Mouse (Mus musculus): ENCODE measurements at regions not wholly inside any gene's neighbourhood (a gene's known extent, or its start where the extent isn't known, plus 50 kb on each side); places are given as distances from the start of the nearest gene placed in this dataset.

DNA sequence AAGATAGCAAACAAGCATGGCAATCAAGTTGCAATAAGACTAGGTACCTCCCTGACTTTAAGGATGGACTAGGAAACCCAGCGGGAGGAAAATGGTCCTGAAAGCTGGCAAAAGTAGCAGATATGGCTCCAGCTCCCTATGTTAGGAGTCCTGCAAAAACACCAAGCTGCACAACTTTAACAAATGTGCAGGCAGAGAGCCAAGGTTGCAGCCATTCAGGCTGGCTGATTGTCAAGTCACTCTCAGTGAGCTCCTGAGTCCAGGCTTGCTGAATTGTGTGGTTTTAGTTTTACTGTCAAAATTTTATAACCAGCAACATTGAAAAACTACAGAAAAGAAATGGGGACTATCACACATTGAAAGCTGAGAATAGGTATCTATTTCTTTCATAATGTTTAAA lies 1122.8 kb upstream of the Slc10a2 start:
- Histone ChIP-seq H3K4me3 (replicated peaks; ENCODE audit: low read length) (no peak overlapping the region), H3K9ac (ENCODE audit: low read length) (no peak overlapping the region), H3K4me1 (ENCODE audit: control insufficient read depth, insufficient read depth, low read length) (no peaks in the 10 kb centered on the region; the same call in 1 of the 2 replicates), H3K36me3 (ENCODE audit: control insufficient read depth, insufficient read depth, low read length) (no peaks in the 10 kb centered on the region), H3K9me3 (replicated peaks; ENCODE audit: control insufficient read depth, low read length) (no peaks in the 10 kb centered on the region), H3K27me3 (ENCODE audit: control insufficient read depth, insufficient read depth, low read length) (no peaks in the 10 kb centered on the region), H3K27ac (ENCODE audit: low read length) (no peak overlapping the region), H3K4me2 (ENCODE audit: low read depth, low read length) (no peak overlapping the region)
- WGBS, result 48% methylated on average over 1 of the region's 1 CpGs
- ATAC-seq (ENCODE audit: insufficient read depth, low FRiP score), result no peak

DNA sequence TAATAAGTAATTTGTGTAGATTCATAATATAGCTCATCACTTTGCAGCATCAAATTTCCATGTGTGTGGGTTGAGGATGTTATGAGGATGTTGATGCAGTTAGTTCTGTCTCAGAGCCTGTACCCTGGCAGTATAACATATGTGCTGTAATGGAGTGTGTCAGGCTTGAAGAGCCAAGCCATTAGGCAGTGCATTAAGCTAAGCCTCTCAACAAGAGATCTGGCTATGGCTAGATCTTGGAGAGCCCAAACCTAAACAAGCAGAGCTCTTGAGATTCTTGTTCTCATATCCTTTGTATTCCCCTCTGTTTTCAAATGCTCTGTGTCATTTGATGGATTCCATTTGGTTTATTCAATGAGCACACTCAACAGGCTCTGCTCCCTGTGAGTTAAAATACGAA lies 1120.0 kb upstream of the Slc10a2 start:
- no peak overlapping the region for H3K4me3 ChIP-seq (replicated peaks; ENCODE audit: low read length)
- H3K4me1 ChIP-seq (ENCODE audit: control insufficient read depth, insufficient read depth, low read length), result no peaks in the 10 kb centered on the region; the same call in 1 of the 2 replicates
- no peak overlapping the region for H3K27ac ChIP-seq (ENCODE audit: low read length)
- WGBS, result 56% methylated on average over 1 of the region's 1 CpGs
- H3K9ac ChIP-seq (ENCODE audit: low read length), result no peak overlapping the region
- no peaks in the 10 kb centered on the region for H3K27me3 ChIP-seq (ENCODE audit: control insufficient read depth, insufficient read depth, low read length)
- H3K36me3 ChIP-seq (ENCODE audit: control insufficient read depth, insufficient read depth, low read length), result no peaks in the 10 kb centered on the region
- H3K9me3 ChIP-seq (replicated peaks; ENCODE audit: control insufficient read depth, low read length), result no peaks in the 10 kb centered on the region
- peak; percentile 88 for ATAC-seq (ENCODE audit: insufficient read depth, low FRiP score)
- H3K4me2 ChIP-seq (ENCODE audit: low read depth, low read length), result no peak overlapping the region

DNA sequence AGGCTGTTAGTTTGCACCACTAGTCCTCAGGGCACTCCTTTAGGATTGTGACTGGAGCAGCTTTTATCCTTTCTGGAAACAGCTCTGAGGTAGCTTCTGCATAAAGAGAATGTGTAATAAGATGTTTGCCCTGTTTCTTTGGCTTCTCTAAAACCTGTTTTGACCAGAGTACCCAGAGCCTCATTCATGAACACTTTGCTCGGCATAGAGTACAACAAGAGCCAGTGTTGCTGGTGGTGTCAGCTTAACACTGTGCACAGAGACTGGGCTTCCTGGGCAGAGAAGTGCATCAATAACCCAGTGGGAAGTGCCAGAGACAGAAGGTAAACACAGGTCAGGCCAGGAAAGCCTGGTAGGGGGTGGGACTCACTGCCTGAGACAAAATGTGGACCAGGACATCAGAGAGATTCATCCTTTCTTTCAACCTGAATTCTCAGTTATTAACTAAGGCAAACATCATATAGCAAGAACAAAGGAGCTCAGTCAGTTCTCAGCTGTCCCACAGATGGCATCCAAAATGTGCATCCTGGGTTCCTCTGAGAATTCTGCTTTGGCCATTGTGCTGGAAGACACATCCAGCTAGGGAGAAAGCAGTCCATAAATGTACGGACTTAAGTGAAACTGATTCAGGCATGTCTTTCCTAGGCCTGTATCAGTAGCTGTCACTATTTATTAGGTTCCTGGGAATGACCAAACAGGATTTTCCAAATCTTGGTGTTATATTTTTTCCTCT lies 1102.6 kb upstream of the Slc10a2 start:
- Histone ChIP-seq H3K4me3 (replicated peaks; ENCODE audit: low read length) (no peak overlapping the region), H3K36me3 (ENCODE audit: control insufficient read depth, insufficient read depth, low read length) (no peaks in the 10 kb centered on the region), H3K27me3 (ENCODE audit: control insufficient read depth, insufficient read depth, low read length) (no peaks in the 10 kb centered on the region), H3K4me1 (ENCODE audit: control insufficient read depth, insufficient read depth, low read length) (no peaks in the 10 kb centered on the region), H3K9ac (ENCODE audit: low read length) (no peak overlapping the region), H3K27ac (ENCODE audit: low read length) (no peak overlapping the region), H3K9me3 (replicated peaks; ENCODE audit: control insufficient read depth, low read length) (no peaks in the 10 kb centered on the region), H3K4me2 (ENCODE audit: low read depth, low read length) (no peak overlapping the region)
- ATAC-seq (ENCODE audit: insufficient read depth, low FRiP score), result no peak
- WGBS, result 49% methylated on average over 2 of the region's 2 CpGs

DNA sequence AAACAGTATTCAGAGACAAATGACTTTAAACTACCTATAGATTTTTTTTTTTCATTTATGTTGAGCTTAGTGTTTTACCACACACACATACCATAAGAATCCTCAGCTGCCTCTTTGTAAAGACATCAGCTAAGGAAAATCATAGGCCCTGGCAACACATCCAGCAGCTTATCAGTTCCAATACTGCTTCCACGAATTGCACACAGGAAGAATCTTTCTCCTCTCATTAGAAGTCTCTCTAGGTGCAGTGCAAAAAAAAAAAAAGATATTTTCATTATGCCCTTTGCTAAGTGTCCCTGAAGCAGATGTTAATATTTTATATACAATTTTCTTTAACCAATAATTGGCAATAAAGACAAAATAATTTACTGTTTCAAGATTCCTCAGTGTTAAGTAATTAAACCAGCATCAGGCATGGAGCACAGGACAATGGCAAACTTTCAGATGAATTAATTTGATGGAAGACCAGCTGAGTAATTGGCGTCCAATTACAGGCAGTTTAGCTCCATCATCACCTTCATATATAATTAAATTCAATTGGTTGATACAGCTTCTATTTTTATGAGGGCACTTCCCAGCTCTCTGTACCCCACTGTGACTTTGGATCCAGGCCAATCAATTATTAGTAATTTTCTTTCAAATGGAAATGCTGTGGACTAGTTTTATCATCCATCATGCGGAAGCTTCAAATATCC lies 1099.0 kb upstream of the Slc10a2 start:
- Histone ChIP-seq H3K4me1 (ENCODE audit: control insufficient read depth, insufficient read depth, low read length) (no peaks in the 10 kb centered on the region), H3K27ac (ENCODE audit: low read length) (no peak overlapping the region), H3K9me3 (replicated peaks; ENCODE audit: control insufficient read depth, low read length) (no peaks in the 10 kb centered on the region), H3K36me3 (ENCODE audit: control insufficient read depth, insufficient read depth, low read length) (no peaks in the 10 kb centered on the region), H3K9ac (ENCODE audit: low read length) (no peak overlapping the region), H3K4me2 (ENCODE audit: low read depth, low read length) (no peak overlapping the region), H3K27me3 (ENCODE audit: control insufficient read depth, insufficient read depth, low read length) (no peaks in the 10 kb centered on the region), H3K4me3 (replicated peaks; ENCODE audit: low read length) (no peak overlapping the region)
- no peak for ATAC-seq (ENCODE audit: insufficient read depth, low FRiP score)
- 81% methylated on average over 3 of the region's 3 CpGs for WGBS

DNA sequence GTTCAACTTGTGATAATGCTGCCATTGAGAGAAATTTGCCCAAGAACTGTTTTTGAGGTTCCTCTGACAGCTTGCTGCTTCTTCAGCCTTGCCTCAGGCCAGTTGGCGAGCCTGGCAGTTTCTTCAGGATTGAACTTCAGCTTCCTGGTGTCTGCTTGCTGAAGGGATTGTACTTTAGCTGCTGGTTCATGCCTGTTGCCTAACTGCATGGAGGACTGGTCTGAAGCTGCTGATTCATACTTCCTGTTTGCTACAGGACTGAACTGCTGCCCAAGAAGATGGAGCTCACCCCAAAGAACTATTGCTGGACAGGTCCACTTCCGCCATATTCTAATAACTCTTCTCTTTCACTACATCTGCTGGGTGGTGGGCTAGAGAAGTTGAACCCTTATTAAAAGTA lies 1086.3 kb upstream of the Slc10a2 start:
- no peaks in the 10 kb centered on the region for H3K4me1 ChIP-seq (ENCODE audit: control insufficient read depth, insufficient read depth, low read length)
- no peaks in the 10 kb centered on the region for H3K9me3 ChIP-seq (replicated peaks; ENCODE audit: control insufficient read depth, low read length)
- H3K9ac ChIP-seq (ENCODE audit: low read length), result no peak overlapping the region
- H3K36me3 ChIP-seq (ENCODE audit: control insufficient read depth, insufficient read depth, low read length), result no peaks in the 10 kb centered on the region
- 94% methylated on average over 2 of the region's 2 CpGs for WGBS
- ATAC-seq (ENCODE audit: insufficient read depth, low FRiP score), result no peak
- no peak overlapping the region for H3K27ac ChIP-seq (ENCODE audit: low read length)
- no peak overlapping the region for H3K4me3 ChIP-seq (replicated peaks; ENCODE audit: low read length)
- H3K27me3 ChIP-seq (ENCODE audit: control insufficient read depth, insufficient read depth, low read length), result no peaks in the 10 kb centered on the region
- H3K4me2 ChIP-seq (ENCODE audit: low read depth, low read length), result no peak overlapping the region

DNA sequence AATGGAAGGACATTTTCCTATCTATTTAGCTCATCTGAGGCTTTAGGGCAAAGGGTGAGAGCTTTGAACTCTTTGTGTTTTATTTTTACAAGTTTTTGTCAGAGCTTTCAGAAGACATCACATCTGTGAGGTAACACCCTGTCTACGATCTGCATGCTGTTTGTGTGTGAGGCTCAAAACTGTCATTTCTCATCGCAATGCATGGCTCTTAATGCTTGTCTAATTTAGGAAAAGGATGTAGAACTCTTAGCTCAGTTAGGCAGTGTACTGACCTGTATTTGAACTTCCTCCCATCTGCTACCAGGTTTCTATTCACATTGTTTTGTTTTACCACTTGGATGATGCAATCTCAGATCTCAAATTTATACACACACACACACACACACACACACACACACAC lies 1083.3 kb upstream of the Slc10a2 start:
- Histone ChIP-seq H3K4me2 (ENCODE audit: low read depth, low read length) (no peak overlapping the region), H3K9me3 (replicated peaks; ENCODE audit: control insufficient read depth, low read length) (no peaks in the 10 kb centered on the region), H3K36me3 (ENCODE audit: control insufficient read depth, insufficient read depth, low read length) (no peaks in the 10 kb centered on the region), H3K9ac (ENCODE audit: low read length) (no peak overlapping the region), H3K27me3 (ENCODE audit: control insufficient read depth, insufficient read depth, low read length) (no peaks in the 10 kb centered on the region), H3K4me3 (replicated peaks; ENCODE audit: low read length) (no peak overlapping the region), H3K27ac (ENCODE audit: low read length) (no peak overlapping the region), H3K4me1 (ENCODE audit: control insufficient read depth, insufficient read depth, low read length) (no peaks in the 10 kb centered on the region)
- 32% methylated on average over 2 of the region's 2 CpGs for WGBS
- ATAC-seq (ENCODE audit: insufficient read depth, low FRiP score), result no peak

DNA sequence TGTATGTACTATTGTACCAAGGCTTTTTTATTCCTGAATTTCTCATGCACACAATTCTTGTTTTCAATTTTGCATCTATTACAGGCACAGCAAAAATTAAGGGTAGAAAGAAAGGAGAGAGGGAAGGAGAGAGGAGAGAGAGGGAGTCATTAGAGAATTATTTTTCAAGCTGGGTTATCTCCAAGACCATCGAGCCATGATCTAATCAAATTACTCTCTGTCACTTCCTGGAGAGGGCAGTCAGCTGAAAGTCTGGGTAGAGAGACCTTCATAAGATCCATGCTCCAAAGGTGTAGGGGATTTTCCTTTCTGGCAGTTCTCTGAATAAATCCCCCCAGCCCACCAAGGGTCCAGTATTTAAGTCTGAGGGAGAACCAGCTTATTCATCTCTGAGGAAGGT lies 1081.4 kb upstream of the Slc10a2 start:
- Histone ChIP-seq H3K4me2 (ENCODE audit: low read depth, low read length) (no peak overlapping the region), H3K9ac (ENCODE audit: low read length) (no peak overlapping the region), H3K4me3 (replicated peaks; ENCODE audit: low read length) (no peak overlapping the region), H3K27ac (ENCODE audit: low read length) (no peak overlapping the region), H3K27me3 (ENCODE audit: control insufficient read depth, insufficient read depth, low read length) (no peaks in the 10 kb centered on the region), H3K9me3 (replicated peaks; ENCODE audit: control insufficient read depth, low read length) (no peaks in the 10 kb centered on the region), H3K36me3 (ENCODE audit: control insufficient read depth, insufficient read depth, low read length) (no peaks in the 10 kb centered on the region), H3K4me1 (ENCODE audit: control insufficient read depth, insufficient read depth, low read length) (no peaks in the 10 kb centered on the region)
- no peak for ATAC-seq (ENCODE audit: insufficient read depth, low FRiP score)
- WGBS, result 45% methylated on average over 1 of the region's 1 CpGs

DNA sequence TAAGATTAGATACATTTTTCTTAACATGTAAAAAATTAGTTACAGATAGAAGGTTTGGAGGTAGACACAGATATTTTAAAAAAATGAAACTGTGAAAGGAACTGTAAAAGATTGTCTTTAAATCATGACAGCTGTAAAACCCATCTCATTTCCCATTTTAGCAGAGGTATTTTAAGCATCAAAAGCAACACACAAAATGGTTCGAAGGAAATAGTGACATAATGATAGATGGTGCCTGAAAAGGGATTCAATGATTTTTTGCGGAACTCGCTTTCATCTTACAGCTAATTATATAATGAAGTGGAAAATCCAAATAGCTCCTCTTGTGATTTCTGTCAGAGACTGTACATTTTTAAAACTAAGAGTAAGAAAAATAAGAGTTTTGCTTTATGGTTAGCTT lies 1074.5 kb upstream of the Slc10a2 start:
- Histone ChIP-seq H3K4me3 (replicated peaks; ENCODE audit: low read length) (no peak overlapping the region), H3K9me3 (replicated peaks; ENCODE audit: control insufficient read depth, low read length) (no peaks in the 10 kb centered on the region), H3K4me2 (ENCODE audit: low read depth, low read length) (no peak overlapping the region), H3K4me1 (ENCODE audit: control insufficient read depth, insufficient read depth, low read length) (no peaks in the 10 kb centered on the region), H3K27ac (ENCODE audit: low read length) (no peak overlapping the region), H3K36me3 (ENCODE audit: control insufficient read depth, insufficient read depth, low read length) (no peaks in the 10 kb centered on the region), H3K9ac (ENCODE audit: low read length) (no peak overlapping the region), H3K27me3 (ENCODE audit: control insufficient read depth, insufficient read depth, low read length) (no peaks in the 10 kb centered on the region)
- no peak for ATAC-seq (ENCODE audit: insufficient read depth, low FRiP score)
- WGBS, result 52% methylated on average over 3 of the region's 3 CpGs

DNA sequence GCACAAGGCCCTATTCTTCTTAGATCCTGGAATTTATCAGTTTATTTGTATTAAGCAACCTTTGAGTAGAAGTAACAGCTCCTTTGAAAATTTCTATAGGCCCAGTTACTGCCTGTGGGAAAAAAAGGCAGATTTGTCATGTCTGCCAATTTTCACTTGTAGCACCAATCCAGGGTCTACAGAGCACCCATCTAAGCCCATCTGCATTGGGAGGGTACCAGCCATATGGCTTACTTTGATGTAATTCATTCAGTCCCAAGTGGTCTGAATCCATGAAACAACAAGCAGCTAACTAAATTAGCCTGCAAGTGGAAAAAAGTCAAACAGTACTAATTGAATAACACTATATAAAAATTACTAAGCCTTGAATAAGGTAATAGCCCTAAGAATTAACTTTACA lies 1061.3 kb upstream of the Slc10a2 start:
- no peaks in the 10 kb centered on the region for H3K27me3 ChIP-seq (ENCODE audit: control insufficient read depth, insufficient read depth, low read length)

More for the DNA sequence above, 1061.3 kb upstream of the Slc10a2 start:
- no peak overlapping the region for H3K4me2 ChIP-seq (ENCODE audit: low read depth, low read length)
- no peak for ATAC-seq (ENCODE audit: insufficient read depth, low FRiP score)
- H3K4me1 ChIP-seq (ENCODE audit: control insufficient read depth, insufficient read depth, low read length), result no peaks in the 10 kb centered on the region
- no peak overlapping the region for H3K9ac ChIP-seq (ENCODE audit: low read length)
- H3K4me3 ChIP-seq (replicated peaks; ENCODE audit: low read length), result no peak overlapping the region
- H3K27ac ChIP-seq (ENCODE audit: low read length), result no peak overlapping the region
- no peaks in the 10 kb centered on the region for H3K9me3 ChIP-seq (replicated peaks; ENCODE audit: control insufficient read depth, low read length)
- no peaks in the 10 kb centered on the region for H3K36me3 ChIP-seq (ENCODE audit: control insufficient read depth, insufficient read depth, low read length)
